Mouse (Mus musculus): ENCODE measurements around the gene Rbpj. TPM values are rescaled to one million over a fixed set of nuclear protein-coding genes. Genes with fewer than 3 reads are reported as not detected.
A peak's percentile ranks its signal among the peaks of the same experiment; 100 is the strongest.
"Not testable (repeated sequence)": the region's sequence is repeated elsewhere in the genome, so short reads cannot be mapped to it uniquely, and the experiment has no call there.

Rbpj gene
- polyA plus RNA-seq, 2 experiments from 2014 or later, result 40.3 to 40.5 TPM

GRCm38 (mm10) chr5:53511426-53511825 lies 45.5 kb downstream of the Rbpj start:
- no peak for ATAC-seq

GRCm38 (mm10) chr5:53514959-53515612 lies 49.1 kb downstream of the Rbpj start:
- ATAC-seq, result no peak

GRCm38 (mm10) chr5:53516482-53516881 lies 50.5 kb downstream of the Rbpj start:
- ATAC-seq, result no peak

GRCm38 (mm10) chr5:53517802-53518201 lies 51.9 kb downstream of the Rbpj start:
- ATAC-seq, result no peak

GRCm38 (mm10) chr5:53519131-53519530 lies 53.2 kb downstream of the Rbpj start:
- no peak for ATAC-seq

GRCm38 (mm10) chr5:53519998-53520577 lies 54.1 kb downstream of the Rbpj start:
- no peak for ATAC-seq

GRCm38 (mm10) chr5:53523046-53523445 lies 57.1 kb downstream of the Rbpj start:
- ATAC-seq, result no peak

GRCm38 (mm10) chr5:53524162-53524561 lies 58.2 kb downstream of the Rbpj start:
- ATAC-seq, result no peak

GRCm38 (mm10) chr5:53524831-53525230 lies 58.9 kb downstream of the Rbpj start:
- ATAC-seq, result no peak

- ATAC-seq, result no peak
These were observed 59.5 kb downstream of the Rbpj start for GRCm38 (mm10) chr5:53525305-53526069.

- ATAC-seq, result no peak
These were observed 60.1 kb downstream of the Rbpj start for GRCm38 (mm10) chr5:53526070-53526430.

- ATAC-seq, result no peak
These were observed 63.9 kb downstream of the Rbpj start for GRCm38 (mm10) chr5:53529846-53530245.

- ATAC-seq, result no peak
These were observed 69.1 kb downstream of the Rbpj start for GRCm38 (mm10) chr5:53535096-53535495.

- ATAC-seq, result no peak
These were observed 70.9 kb downstream of the Rbpj start for GRCm38 (mm10) chr5:53536635-53537554.

- ATAC-seq, result no peak
These were observed 74.1 kb downstream of the Rbpj start for GRCm38 (mm10) chr5:53539860-53540633.

GRCm38 (mm10) chr5:53542073-53542472 lies 76.1 kb downstream of the Rbpj start:
- no peak for ATAC-seq

- peak; percentile 31 for ATAC-seq
These were observed 77.4 kb downstream of the Rbpj start for GRCm38 (mm10) chr5:53543399-53543798.

GRCm38 (mm10) chr5:53543945-53544344 lies 78.0 kb downstream of the Rbpj start:
- no peak for ATAC-seq

- ATAC-seq, result peak; percentile 40
These were observed 80.5 kb downstream of the Rbpj start for GRCm38 (mm10) chr5:53546440-53546839.

GRCm38 (mm10) chr5:53546979-53547472 lies 81.1 kb downstream of the Rbpj start:
- ATAC-seq, result peak; percentile 27

- ATAC-seq, result not testable (repeated sequence)
These were observed 84.4 kb downstream of the Rbpj start for GRCm38 (mm10) chr5:53550329-53550728.

GRCm38 (mm10) chr5:53551394-53551793 lies 85.4 kb downstream of the Rbpj start:
- ATAC-seq, result no peak
